Mouse (Mus musculus): ENCODE measurements around the gene Lrrtm1. TPM values are rescaled to one million over a fixed set of nuclear protein-coding genes. Genes with fewer than 3 reads are reported as not detected.

Gene Lrrtm1
- polyA plus RNA-seq, 1 experiment from 2014 or later = 3.0 TPM

DNA sequence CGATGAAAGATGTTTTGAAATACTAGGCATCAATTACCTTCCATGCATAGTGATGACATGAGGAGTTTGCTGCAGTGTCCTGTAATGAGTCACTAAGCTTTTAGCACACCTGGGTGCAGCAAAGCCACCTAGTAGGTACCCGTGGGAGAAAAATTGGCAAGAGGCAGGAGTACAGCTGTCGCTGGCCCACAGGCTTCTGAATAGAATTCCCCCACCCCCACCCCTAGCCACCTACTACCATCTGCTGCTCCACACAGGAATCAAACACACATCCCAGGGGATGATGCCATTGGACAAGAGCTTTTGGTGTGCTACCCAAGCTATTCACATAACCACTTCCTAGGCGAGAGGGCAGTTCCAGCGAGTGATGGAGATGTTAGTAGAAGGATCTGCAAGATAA, 36.3 kb downstream of the Lrrtm1 start:
- no peak for ATAC-seq (ENCODE audit: insufficient number of reproducible peaks, insufficient read depth, low FRiP score, low read depth)
- no peak overlapping the region for H3K9ac ChIP-seq (replicated peaks; ENCODE audit: low read depth, low read length)
- H3K36me3 ChIP-seq (ENCODE audit: control insufficient read depth, insufficient read depth, low read length) = no peaks in the 10 kb centered on the region
- no peak overlapping the region for H3K4me2 ChIP-seq (replicated peaks; ENCODE audit: low read depth, low read length)
- no peaks in the 10 kb centered on the region for H3K4me1 ChIP-seq (ENCODE audit: control insufficient read depth, insufficient read depth, low read length)
- no peak overlapping the region for H3K4me3 ChIP-seq (ENCODE audit: low read depth, low read length)
- no peaks in the 10 kb centered on the region for H3K27me3 ChIP-seq (ENCODE audit: control insufficient read depth, insufficient read depth, low read length)
- 81% methylated on average over 5 of the region's 5 CpGs for WGBS
- no peak overlapping the region for H3K27ac ChIP-seq (ENCODE audit: low read length)
- H3K9me3 ChIP-seq (ENCODE audit: control insufficient read depth, low read depth, low read length) = no peaks in the 10 kb centered on the region

DNA sequence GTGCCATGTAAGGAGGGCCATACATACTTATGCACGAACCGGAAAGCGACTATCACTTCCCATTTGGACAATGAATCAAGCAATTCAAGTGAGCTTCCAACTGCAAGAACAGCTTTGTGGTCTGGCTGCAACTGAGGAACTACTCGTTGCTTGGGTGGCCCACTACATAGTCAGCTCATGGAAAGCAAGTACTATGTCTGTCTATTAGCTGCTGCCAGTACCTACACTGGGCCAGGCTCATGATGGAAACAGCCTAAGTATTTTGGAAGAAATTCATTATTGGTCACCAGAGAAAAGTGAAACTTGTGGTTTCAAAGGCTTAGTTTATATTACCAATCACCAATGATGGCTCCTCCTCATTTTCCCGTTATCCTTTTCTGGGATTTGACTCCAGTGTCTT, 43.8 kb downstream of the Lrrtm1 start:
- Histone ChIP-seq H3K9ac (replicated peaks; ENCODE audit: low read depth, low read length) (no peak overlapping the region), H3K27me3 (ENCODE audit: control insufficient read depth, insufficient read depth, low read length) (no peaks in the 10 kb centered on the region), H3K4me2 (replicated peaks; ENCODE audit: low read depth, low read length) (no peak overlapping the region), H3K27ac (ENCODE audit: low read length) (no peak overlapping the region), H3K4me3 (ENCODE audit: low read depth, low read length) (no peak overlapping the region), H3K4me1 (ENCODE audit: control insufficient read depth, insufficient read depth, low read length) (no peaks in the 10 kb centered on the region), H3K9me3 (ENCODE audit: control insufficient read depth, low read depth, low read length) (no peaks in the 10 kb centered on the region), H3K36me3 (ENCODE audit: control insufficient read depth, insufficient read depth, low read length) (no peaks in the 10 kb centered on the region)
- 85% methylated on average over 5 of the region's 5 CpGs for WGBS
- no peak for ATAC-seq (ENCODE audit: insufficient number of reproducible peaks, insufficient read depth, low FRiP score, low read depth)

DNA sequence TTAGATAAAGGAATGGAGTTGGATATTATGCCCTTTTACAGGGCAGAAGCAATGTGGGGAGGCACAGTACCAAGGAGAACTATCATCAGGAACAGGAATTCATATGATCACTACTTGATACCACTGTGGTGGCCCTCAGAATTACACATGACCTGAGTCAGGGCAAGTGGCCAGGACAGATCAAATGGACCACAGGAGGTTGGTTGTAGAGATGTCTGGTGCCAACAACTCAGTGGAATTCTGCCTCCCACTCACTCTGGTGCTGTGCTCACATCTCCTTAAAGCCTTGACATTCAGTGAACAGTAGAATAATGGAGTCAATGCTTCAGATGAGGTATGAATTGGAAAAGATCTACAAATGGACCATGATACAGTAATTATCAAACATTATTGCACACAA, 45.9 kb downstream of the Lrrtm1 start:
- no peak overlapping the region for H3K4me3 ChIP-seq (ENCODE audit: low read depth, low read length)
- H3K27me3 ChIP-seq (ENCODE audit: control insufficient read depth, insufficient read depth, low read length) = no peaks in the 10 kb centered on the region
- H3K9ac ChIP-seq (replicated peaks; ENCODE audit: low read depth, low read length) = no peak overlapping the region
- no peak overlapping the region for H3K4me2 ChIP-seq (replicated peaks; ENCODE audit: low read depth, low read length)
- no peaks in the 10 kb centered on the region for H3K4me1 ChIP-seq (ENCODE audit: control insufficient read depth, insufficient read depth, low read length)
- no peaks in the 10 kb centered on the region for H3K36me3 ChIP-seq (ENCODE audit: control insufficient read depth, insufficient read depth, low read length)
- no peak for ATAC-seq (ENCODE audit: insufficient number of reproducible peaks, insufficient read depth, low FRiP score, low read depth)
- H3K9me3 ChIP-seq (ENCODE audit: control insufficient read depth, low read depth, low read length) = no peaks in the 10 kb centered on the region
- no peak overlapping the region for H3K27ac ChIP-seq (ENCODE audit: low read length)

DNA sequence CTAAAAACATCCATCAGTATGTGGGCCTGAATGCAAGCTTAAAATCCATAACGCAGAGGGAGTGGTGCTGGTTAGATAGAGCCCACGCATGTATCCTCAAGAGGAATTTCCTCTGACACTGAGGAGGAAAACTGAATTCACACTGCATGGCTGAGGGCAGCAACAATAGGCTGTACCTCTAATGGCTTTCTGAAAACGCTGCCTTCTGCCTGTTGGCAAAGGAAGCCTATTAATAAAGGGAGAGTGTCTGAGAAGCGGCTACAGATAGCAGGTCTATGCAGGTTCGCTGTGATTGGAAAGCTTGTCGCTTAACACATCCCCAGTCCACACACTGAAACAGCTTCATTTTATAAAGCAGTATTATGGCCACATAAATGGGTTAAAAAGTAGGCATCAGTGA, 48.9 kb downstream of the Lrrtm1 start:
- Histone ChIP-seq H3K27ac (ENCODE audit: low read length) (no peak overlapping the region), H3K4me1 (ENCODE audit: control insufficient read depth, insufficient read depth, low read length) (no peaks in the 10 kb centered on the region)

DNA sequence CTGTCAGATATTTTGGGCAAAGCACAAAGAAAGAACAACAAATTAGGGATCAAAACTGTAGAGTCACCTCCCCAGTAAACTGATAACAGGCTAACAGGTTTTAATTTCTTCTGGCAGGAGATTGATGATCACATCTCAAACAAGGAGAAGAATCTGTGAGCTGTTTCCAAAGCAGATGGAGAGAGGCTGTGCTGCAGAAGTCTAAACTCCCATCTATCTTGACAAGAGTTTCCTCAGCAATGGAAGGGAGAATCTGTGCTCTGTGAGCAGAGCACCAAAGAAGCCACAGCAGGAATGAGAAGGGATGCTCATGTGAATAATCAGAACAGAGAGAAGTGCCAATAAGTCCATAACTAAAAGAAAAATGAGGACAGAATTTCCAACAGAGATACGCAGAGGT, 58.8 kb downstream of the Lrrtm1 start:
- Histone ChIP-seq H3K4me3 (ENCODE audit: low read depth, low read length) (no peak overlapping the region), H3K27ac (ENCODE audit: low read length) (no peak overlapping the region), H3K36me3 (ENCODE audit: control insufficient read depth, insufficient read depth, low read length) (no peaks in the 10 kb centered on the region), H3K4me2 (replicated peaks; ENCODE audit: low read depth, low read length) (no peak overlapping the region), H3K9me3 (ENCODE audit: control insufficient read depth, low read depth, low read length) (no peaks in the 10 kb centered on the region), H3K9ac (replicated peaks; ENCODE audit: low read depth, low read length) (no peak overlapping the region), H3K4me1 (ENCODE audit: control insufficient read depth, insufficient read depth, low read length) (no peaks in the 10 kb centered on the region), H3K27me3 (ENCODE audit: control insufficient read depth, insufficient read depth, low read length) (no peaks in the 10 kb centered on the region)
- 55% methylated on average over 1 of the region's 1 CpGs for WGBS
- no peak for ATAC-seq (ENCODE audit: insufficient number of reproducible peaks, insufficient read depth, low FRiP score, low read depth)

More for the DNA sequence above, 48.9 kb downstream of the Lrrtm1 start:
- ATAC-seq (ENCODE audit: insufficient number of reproducible peaks, insufficient read depth, low FRiP score, low read depth) = no peak
- H3K9ac ChIP-seq (replicated peaks; ENCODE audit: low read depth, low read length) = no peak overlapping the region
- H3K4me3 ChIP-seq (ENCODE audit: low read depth, low read length) = no peak overlapping the region
- no peaks in the 10 kb centered on the region for H3K27me3 ChIP-seq (ENCODE audit: control insufficient read depth, insufficient read depth, low read length)
- no peak overlapping the region for H3K4me2 ChIP-seq (replicated peaks; ENCODE audit: low read depth, low read length)
- 69% methylated on average over 6 of the region's 6 CpGs for WGBS
- no peaks in the 10 kb centered on the region for H3K36me3 ChIP-seq (ENCODE audit: control insufficient read depth, insufficient read depth, low read length)
- H3K9me3 ChIP-seq (ENCODE audit: control insufficient read depth, low read depth, low read length) = no peaks in the 10 kb centered on the region

DNA sequence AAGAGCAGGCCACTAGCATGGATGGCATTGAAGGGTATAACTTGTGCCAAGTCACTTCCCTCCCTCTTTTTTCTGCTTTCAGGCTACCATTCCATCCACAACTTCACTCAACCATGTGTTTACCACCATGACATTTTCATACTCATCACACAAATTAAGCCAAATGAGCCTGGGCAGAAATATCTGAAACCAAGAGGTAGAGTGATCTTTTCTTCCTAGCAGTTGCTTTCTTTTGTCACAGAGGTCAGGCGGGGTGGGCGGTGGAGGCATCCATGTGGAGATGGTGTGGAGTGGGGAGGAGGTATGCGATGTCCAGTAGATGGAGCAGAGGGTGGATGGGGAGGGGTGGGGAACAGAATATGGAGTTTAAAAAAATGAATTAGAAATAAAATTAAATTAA, 64.3 kb downstream of the Lrrtm1 start:
- no peaks in the 10 kb centered on the region for H3K27me3 ChIP-seq (ENCODE audit: control insufficient read depth, insufficient read depth, low read length)
- no peak overlapping the region for H3K4me2 ChIP-seq (replicated peaks; ENCODE audit: low read depth, low read length)
- ATAC-seq (ENCODE audit: insufficient number of reproducible peaks, insufficient read depth, low FRiP score, low read depth) = no peak
- H3K36me3 ChIP-seq (ENCODE audit: control insufficient read depth, insufficient read depth, low read length) = no peaks in the 10 kb centered on the region
- no peaks in the 10 kb centered on the region for H3K9me3 ChIP-seq (ENCODE audit: control insufficient read depth, low read depth, low read length)
- WGBS = 92% methylated on average over 3 of the region's 3 CpGs
- H3K4me1 ChIP-seq (ENCODE audit: control insufficient read depth, insufficient read depth, low read length) = no peaks in the 10 kb centered on the region
- no peak overlapping the region for H3K27ac ChIP-seq (ENCODE audit: low read length)
- H3K4me3 ChIP-seq (ENCODE audit: low read depth, low read length) = no peak overlapping the region
- no peak overlapping the region for H3K9ac ChIP-seq (replicated peaks; ENCODE audit: low read depth, low read length)
